Mouse (Mus musculus): ENCODE data around the gene Lefty2.

GRCm38 (mm10) chr1:180916425-180916824 lies 23.5 kb downstream of the Lefty2 start:
- no peak for TF ChIP-seq POLR2A (IDR thresholded peaks at IDR 0.05; ENCODE audit: insufficient read length, low read depth)
- no peak for TF ChIP-seq MYOD1 (IDR thresholded peaks at IDR 0.05; ENCODE audit: control insufficient read depth in 1 of 3, insufficient read length in 2 of 3, low read depth in 2 of 3)
- TF ChIP-seq CEBPB (IDR thresholded peaks at IDR 0.05; ENCODE audit: insufficient read depth, poor library complexity, severe bottlenecking) = no peak

All from myocyte (in vitro differentiated cells).